Mouse (Mus musculus): ENCODE results near the gene Tspan1. TPM values are rescaled to one million over a fixed set of nuclear protein-coding genes. Genes with fewer than 3 reads are reported as not detected.

Gene Tspan1
- polyA plus RNA-seq, 1 experiment from 2014 or later: 131 TPM

DNA sequence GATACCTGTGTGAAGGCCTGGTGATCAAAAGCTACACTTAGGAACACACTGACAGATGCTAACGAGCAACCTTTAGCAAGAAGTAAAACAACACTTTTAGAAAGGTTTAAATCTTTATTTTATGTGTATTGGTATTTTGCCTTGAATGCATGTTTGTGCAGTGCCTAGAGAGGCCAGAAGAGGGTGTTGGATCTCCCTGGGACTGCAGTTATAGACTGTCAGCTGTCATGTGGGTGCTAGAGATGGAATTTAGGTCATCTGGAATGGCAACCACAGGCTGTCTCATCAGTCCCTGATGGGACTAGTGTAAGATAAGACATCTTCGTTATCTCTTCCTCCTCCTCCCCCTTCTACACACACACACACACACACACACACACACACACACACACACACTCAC lies 31.0 kb upstream of the Tspan1 start:
- H3K4me1 ChIP-seq (ENCODE audit: insufficient read depth, low read depth, low read length): no peaks in the 10 kb centered on the region
- TF ChIP-seq CTCF (IDR thresholded peaks at IDR 0.05): peak; percentile 55
- TF ChIP-seq EP300 (IDR thresholded peaks at IDR 0.05): no peak
- H3K4me3 ChIP-seq (ENCODE audit: low read depth, low read length): no peak overlapping the region
- no peak overlapping the region for H3K9ac ChIP-seq (replicated peaks; ENCODE audit: low read depth)
- no peaks in the 10 kb centered on the region for H3K27me3 ChIP-seq (replicated peaks; ENCODE audit: insufficient read depth, low read length)
- no peaks in the 10 kb centered on the region for H3K36me3 ChIP-seq (ENCODE audit: insufficient read depth, low read length)
- H3K9me3 ChIP-seq (ENCODE audit: low read length): no peaks in the 10 kb centered on the region
- ATAC-seq: no peak
- no peak for DNase-seq (ENCODE audit: low spot score)
- WGBS: 71% methylated on average over 2 of the region's 2 CpGs
- no peak overlapping the region for H3K4me2 ChIP-seq (replicated peaks; ENCODE audit: low read depth, low read length)
- H3K27ac ChIP-seq (ENCODE audit: low read length): no peak overlapping the region

DNA sequence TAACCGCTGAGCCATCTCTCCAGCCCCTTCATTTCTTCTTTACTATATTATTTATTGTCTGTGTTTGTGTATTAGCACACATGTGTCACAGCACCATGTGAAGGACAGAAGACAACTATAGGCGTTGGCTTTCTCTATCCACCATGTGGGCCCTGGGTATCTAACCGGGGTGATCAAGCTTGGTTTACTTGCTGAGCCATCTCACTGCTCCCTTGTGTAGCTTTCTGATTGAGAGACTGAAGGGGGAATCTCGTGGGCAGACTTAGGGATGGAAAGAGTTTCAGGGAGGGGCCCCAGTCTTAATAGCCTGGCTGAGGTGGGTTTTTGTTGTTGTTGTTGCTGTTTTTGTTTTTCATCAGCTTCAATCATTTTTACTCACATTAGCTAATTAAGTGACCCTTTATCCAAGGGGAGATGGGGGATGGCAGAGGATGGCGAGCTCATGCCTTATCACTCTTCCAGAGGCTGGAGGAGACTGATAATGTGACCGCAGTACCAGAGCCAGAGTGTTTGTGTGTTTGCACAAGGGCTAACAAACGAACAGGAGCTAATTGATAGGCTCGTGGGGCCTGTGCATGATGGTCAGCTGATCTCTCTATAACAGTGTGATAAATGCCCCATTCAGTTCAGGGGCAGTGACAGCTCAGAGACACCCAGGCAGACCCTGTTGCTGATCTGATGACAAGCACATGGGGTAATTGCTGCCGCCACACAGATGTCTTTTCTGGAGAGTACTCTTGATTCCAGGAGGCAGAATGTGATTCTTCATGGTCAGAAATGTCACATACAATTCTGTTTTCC lies 26.4 kb upstream of the Tspan1 start:
- H3K4me3 ChIP-seq (ENCODE audit: low read depth, low read length): no peak overlapping the region
- ATAC-seq (no peak), DNase-seq (ENCODE audit: low spot score) (no peak)
- no peaks in the 10 kb centered on the region for H3K27me3 ChIP-seq (replicated peaks; ENCODE audit: insufficient read depth, low read length)
- H3K36me3 ChIP-seq (ENCODE audit: insufficient read depth, low read length): no peaks in the 10 kb centered on the region
- WGBS: 47% methylated on average over 9 of the region's 9 CpGs
- TF ChIP-seq EP300 (IDR thresholded peaks at IDR 0.05) (no peak), CTCF (IDR thresholded peaks at IDR 0.05) (no peak)
- H3K9me3 ChIP-seq (ENCODE audit: low read length): no peaks in the 10 kb centered on the region
- no peak overlapping the region for H3K9ac ChIP-seq (replicated peaks; ENCODE audit: low read depth)
- H3K4me2 ChIP-seq (replicated peaks; ENCODE audit: low read depth, low read length): no peak overlapping the region
- no peak overlapping the region for H3K27ac ChIP-seq (ENCODE audit: low read length)
- no peaks in the 10 kb centered on the region for H3K4me1 ChIP-seq (ENCODE audit: insufficient read depth, low read depth, low read length)

DNA sequence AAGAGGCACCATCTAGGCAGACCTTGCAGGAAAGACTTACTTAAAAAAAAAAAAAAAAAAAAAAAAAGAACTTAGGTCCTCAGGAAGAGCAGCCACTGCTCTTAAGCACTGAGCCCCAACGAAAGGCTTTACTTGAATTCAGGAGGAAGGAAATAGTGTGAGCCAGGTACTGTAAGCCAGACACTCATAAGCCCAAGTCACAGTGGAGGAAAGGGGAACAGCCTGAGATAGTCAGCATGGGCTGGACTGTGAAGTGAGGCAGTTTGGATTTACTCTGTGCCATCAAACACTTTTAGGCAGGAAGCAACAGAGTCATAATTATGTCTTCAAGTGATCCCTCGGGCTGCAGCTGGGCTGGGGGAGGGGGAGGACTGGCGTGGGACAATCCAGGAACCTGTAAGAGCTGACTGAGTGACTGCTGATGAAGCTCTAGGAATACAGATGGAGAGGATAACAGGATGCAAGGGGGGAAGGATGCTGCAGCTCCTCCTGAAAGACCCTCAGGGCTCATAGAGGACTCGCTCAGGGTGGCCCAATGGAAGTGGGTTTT lies 25.0 kb upstream of the Tspan1 start:
- Histone ChIP-seq H3K27me3 (replicated peaks; ENCODE audit: insufficient read depth, low read length) (no peaks in the 10 kb centered on the region), H3K36me3 (ENCODE audit: insufficient read depth, low read length) (no peaks in the 10 kb centered on the region), H3K9ac (replicated peaks; ENCODE audit: low read depth) (no peak overlapping the region), H3K4me1 (ENCODE audit: insufficient read depth, low read depth, low read length) (no peaks in the 10 kb centered on the region), H3K27ac (ENCODE audit: low read length) (no peak overlapping the region), H3K4me2 (replicated peaks; ENCODE audit: low read depth, low read length) (no peak overlapping the region), H3K4me3 (ENCODE audit: low read depth, low read length) (no peak overlapping the region), H3K9me3 (ENCODE audit: low read length) (no peaks in the 10 kb centered on the region)
- WGBS: 30% methylated on average over 4 of the region's 4 CpGs
- no peak for TF ChIP-seq CTCF (IDR thresholded peaks at IDR 0.05)
- no peak for TF ChIP-seq EP300 (IDR thresholded peaks at IDR 0.05)
- peak; percentile 37 for ATAC-seq
- no peak for DNase-seq (ENCODE audit: low spot score)

DNA sequence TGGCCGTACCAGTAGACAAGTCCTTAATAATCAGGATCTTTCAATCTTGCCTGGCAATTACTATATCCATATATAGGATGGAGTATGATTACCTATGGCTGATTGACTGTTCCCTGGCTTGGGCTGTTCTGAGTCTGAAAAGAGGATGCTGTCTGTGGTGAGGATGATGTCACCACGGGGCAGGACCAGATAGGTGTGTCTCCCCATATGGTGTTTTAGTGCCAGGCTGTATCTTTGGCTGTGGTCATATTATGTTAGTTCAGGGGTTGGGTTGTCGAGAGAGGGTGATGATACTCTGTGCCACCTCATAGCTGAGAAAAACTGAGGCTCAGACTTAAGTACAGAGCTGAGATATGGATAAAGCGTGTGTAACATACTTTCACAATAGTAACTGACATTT lies 17.7 kb upstream of the Tspan1 start:
- H3K36me3 ChIP-seq (ENCODE audit: insufficient read depth, low read length): no peaks in the 10 kb centered on the region
- ATAC-seq (no peak), DNase-seq (ENCODE audit: low spot score) (no peak)
- peaks cover 4% of the 10 kb centered on the region; the same call in 1 of the 2 replicates for H3K4me1 ChIP-seq (ENCODE audit: insufficient read depth, low read depth, low read length)
- H3K4me2 ChIP-seq (replicated peaks; ENCODE audit: low read depth, low read length): no peak overlapping the region
- H3K4me3 ChIP-seq (ENCODE audit: low read depth, low read length): no peak overlapping the region
- no peak overlapping the region for H3K9ac ChIP-seq (replicated peaks; ENCODE audit: low read depth)
- H3K27ac ChIP-seq (ENCODE audit: low read length): no peak overlapping the region
- no peaks in the 10 kb centered on the region for H3K27me3 ChIP-seq (replicated peaks; ENCODE audit: insufficient read depth, low read length)
- H3K9me3 ChIP-seq (ENCODE audit: low read length): no peaks in the 10 kb centered on the region
- WGBS: 77% methylated on average over 4 of the region's 4 CpGs
- no peak for TF ChIP-seq EP300 (IDR thresholded peaks at IDR 0.05)
- TF ChIP-seq CTCF (IDR thresholded peaks at IDR 0.05): no peak

DNA sequence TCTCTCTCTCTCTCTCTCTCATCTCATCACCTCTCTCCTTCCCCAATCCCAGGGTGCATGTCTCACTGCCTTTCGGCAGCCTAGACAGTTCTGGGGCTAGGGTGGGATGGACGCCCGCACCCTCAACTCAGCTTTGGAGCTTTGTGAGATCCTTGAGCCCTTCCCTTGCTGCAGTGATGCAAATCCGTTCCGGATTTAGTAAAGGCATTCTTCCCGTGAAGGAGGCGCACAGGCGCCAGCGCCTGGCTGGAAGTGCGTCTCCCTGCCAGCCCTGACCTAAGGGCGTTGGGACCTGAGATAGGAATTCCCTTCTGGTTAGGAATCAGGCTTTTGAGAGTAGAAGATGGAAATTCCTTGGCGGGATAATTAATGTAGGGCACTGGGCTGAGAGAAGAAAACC lies 15.3 kb upstream of the Tspan1 start:
- peak overlapping the region; percentile 45; the same call in 1 of the 2 replicates for H3K27ac ChIP-seq (ENCODE audit: low read length)
- peak; percentile 48 for DNase-seq (ENCODE audit: low spot score)

DNA sequence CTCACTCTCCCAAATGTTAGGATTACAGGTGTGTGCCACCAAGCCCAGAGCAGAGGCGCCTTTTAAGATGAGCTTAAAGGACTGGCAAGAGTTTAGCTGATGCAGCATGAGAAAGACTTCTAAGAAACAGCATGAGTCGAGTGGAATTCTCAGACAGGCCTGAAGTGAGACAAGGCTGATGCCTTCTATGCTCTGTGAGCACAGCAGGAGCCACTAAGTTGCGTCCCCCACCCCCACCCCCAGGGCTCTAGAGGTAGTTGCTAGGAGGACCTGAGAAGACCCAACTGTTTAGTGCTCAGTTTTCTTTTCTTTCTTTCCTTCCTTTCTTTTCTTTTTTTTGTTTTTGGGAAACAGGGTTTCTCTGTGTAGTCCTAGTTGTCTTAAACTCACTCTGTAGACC lies 14.7 kb upstream of the Tspan1 start:
- Histone ChIP-seq H3K27me3 (replicated peaks; ENCODE audit: insufficient read depth, low read length) (no peaks in the 10 kb centered on the region), H3K4me2 (replicated peaks; ENCODE audit: low read depth, low read length) (no peak overlapping the region), H3K9me3 (ENCODE audit: low read length) (no peaks in the 10 kb centered on the region), H3K9ac (replicated peaks; ENCODE audit: low read depth) (no peak overlapping the region), H3K4me3 (ENCODE audit: low read depth, low read length) (no peak overlapping the region), H3K27ac (ENCODE audit: low read length) (no peak overlapping the region), H3K36me3 (ENCODE audit: insufficient read depth, low read length) (no peaks in the 10 kb centered on the region), H3K4me1 (ENCODE audit: insufficient read depth, low read depth, low read length) (peaks cover 4% of the 10 kb centered on the region; the same call in 1 of the 2 replicates)
- no peak for ATAC-seq
- 64% methylated on average over 3 of the region's 3 CpGs for WGBS
- TF ChIP-seq EP300 (IDR thresholded peaks at IDR 0.05): no peak
- no peak for TF ChIP-seq CTCF (IDR thresholded peaks at IDR 0.05)
- no peak for DNase-seq (ENCODE audit: low spot score)

More for the DNA sequence above, 15.3 kb upstream of the Tspan1 start:
- peak; percentile 57 for TF ChIP-seq EP300 (IDR thresholded peaks at IDR 0.05)
- no peak for TF ChIP-seq CTCF (IDR thresholded peaks at IDR 0.05)
- Histone ChIP-seq H3K4me2 (replicated peaks; ENCODE audit: low read depth, low read length) (peak overlapping the region; percentile 44; the same call in 1 of the 2 replicates), H3K4me1 (ENCODE audit: insufficient read depth, low read depth, low read length) (peaks cover 4% of the 10 kb centered on the region; the same call in 1 of the 2 replicates), H3K9ac (replicated peaks; ENCODE audit: low read depth) (no peak overlapping the region), H3K36me3 (ENCODE audit: insufficient read depth, low read length) (no peaks in the 10 kb centered on the region), H3K9me3 (ENCODE audit: low read length) (no peaks in the 10 kb centered on the region), H3K27me3 (replicated peaks; ENCODE audit: insufficient read depth, low read length) (no peaks in the 10 kb centered on the region), H3K4me3 (ENCODE audit: low read depth, low read length) (no peak overlapping the region)
- peak; percentile 84 for ATAC-seq
- 8% methylated on average over 12 of the region's 12 CpGs for WGBS

Data from lung, postnatal 0 days (tissue).